ENCODE assay signal across 33 mouse cellular contexts in genomic region chr2:124727979-124728378, GRCm38 (mm10).
A peak's percentile ranks its signal among the peaks of the same experiment; 100 is the strongest.
DNase-seq lines count a peak whose midpoint lies in the region; ATAC-seq and TF ChIP-seq lines count a peak whose summit lies in the region.
"Had no signal": no experiment of that assay in that cellular context is flagged by ENCODE, and none has a peak within 500 bp of the region (broad histone marks: within the 10 kb centered on the region; RNA-seq: fewer than 3 reads in every experiment).

No protein-coding gene starts in this region.

- no peaks in the 10 kb centered on the region for H3K4me1 ChIP-seq in forebrain, postnatal 0 days (ENCODE audit: insufficient read depth)
- H3K4me1 ChIP-seq in forebrain, embryonic 16.5 days (replicated peaks; ENCODE audit: control insufficient read depth, insufficient read depth, low read length), result no peaks in the 10 kb centered on the region
- H3K4me1 ChIP-seq: embryonic facial prominence, embryonic 10.5 days; embryonic facial prominence, embryonic 13.5 days; forebrain, embryonic 13.5 days; heart, embryonic 15.5 days; intestine, embryonic 15.5 days had no signal

- no peak overlapping the region for H3K4me2 ChIP-seq in forebrain, postnatal 0 days (ENCODE audit: low read depth)
- H3K4me2 ChIP-seq in forebrain, embryonic 16.5 days (ENCODE audit: low read length), result no peak overlapping the region
- H3K4me2 ChIP-seq: embryonic facial prominence, embryonic 13.5 days; forebrain, embryonic 13.5 days; heart, embryonic 11.5 days; heart, embryonic 15.5 days; hindbrain, embryonic 13.5 days; intestine, embryonic 15.5 days had no signal

- DNase-seq in forebrain, postnatal 0 days, result no peak
- DNase-seq in layer of hippocampus, adult 11-12 months (ENCODE audit: low spot score), result peak; percentile 18
- no peak for DNase-seq in layer of hippocampus, postnatal 36 days
- peak; percentile 47 for DNase-seq in layer of hippocampus, adult 9-11 months
- no peak for DNase-seq in layer of hippocampus, postnatal 25 days (ENCODE audit: extremely low spot score in 1 of 2, low spot score in 1 of 2)
- DNase-seq in brain, adult 2 months (ENCODE audit: low read depth, low spot score), result peak; percentile 53
- DNase-seq in gastrocnemius, adult 18-20 months (ENCODE audit: low spot score), result no peak
- DNase-seq: adrenal gland, postnatal 10 days; adrenal gland, postnatal 36 days; B cell, adult 2 months; cerebellum, adult 11-12 months; cerebellum, adult 8-10 months; cerebellum, postnatal 10 days; cerebellum, postnatal 36 days; embryo, embryonic 11 days; gastrocnemius, postnatal 10 days; gastrocnemius, postnatal 36 days; heart, postnatal 10 days; heart, postnatal 36 days had no signal

- ATAC-seq in forebrain, postnatal 0 days, result peak; percentile 69
- no peak for ATAC-seq in forebrain, embryonic 16.5 days
- ATAC-seq: forebrain, embryonic 13.5 days; hindbrain, embryonic 16.5 days; intestine, embryonic 15.5 days; Patski had no signal

- no peaks in the 10 kb centered on the region for H3K27me3 ChIP-seq in forebrain, postnatal 0 days (ENCODE audit: insufficient read depth, low read length)
- H3K27me3 ChIP-seq in forebrain, embryonic 16.5 days (replicated peaks; ENCODE audit: control insufficient read depth, insufficient read depth, low read length), result no peaks in the 10 kb centered on the region
- H3K27me3 ChIP-seq: CH12.LX; embryonic facial prominence, embryonic 13.5 days; forebrain, embryonic 13.5 days; heart, embryonic 15.5 days; hindbrain, embryonic 13.5 days; intestine, embryonic 15.5 days; Patski had no signal

- no peak overlapping the region for H3K9ac ChIP-seq in forebrain, postnatal 0 days
- H3K9ac ChIP-seq in forebrain, embryonic 16.5 days (replicated peaks; ENCODE audit: low read depth, low read length), result no peak overlapping the region
- H3K9ac ChIP-seq: embryonic facial prominence, embryonic 13.5 days; forebrain, embryonic 13.5 days; heart, embryonic 15.5 days; hindbrain, embryonic 13.5 days; intestine, embryonic 15.5 days had no signal

- no peak overlapping the region for H3K4me3 ChIP-seq in forebrain, postnatal 0 days (ENCODE audit: low read depth, low read length)
- no peak overlapping the region for H3K4me3 ChIP-seq in forebrain, embryonic 16.5 days (replicated peaks; ENCODE audit: low read length)
- H3K4me3 ChIP-seq: embryonic facial prominence, embryonic 10.5 days; embryonic facial prominence, embryonic 13.5 days; erythroblast, embryonic 14.5 days; forebrain, embryonic 13.5 days; heart, embryonic 15.5 days; hindbrain, embryonic 10.5 days; hindbrain, embryonic 13.5 days; intestine, embryonic 15.5 days had no signal

- WGBS in forebrain, postnatal 0 days, result 78% methylated on average over 5 of the region's 5 CpGs
- 77% methylated on average over 5 of the region's 5 CpGs for WGBS in forebrain, embryonic 16.5 days

- no peaks in the 10 kb centered on the region for H3K9me3 ChIP-seq in forebrain, postnatal 0 days (ENCODE audit: low read length)
- H3K9me3 ChIP-seq in forebrain, embryonic 16.5 days (ENCODE audit: control insufficient read depth, low read length), result no peaks in the 10 kb centered on the region
- H3K9me3 ChIP-seq: embryonic facial prominence, embryonic 10.5 days; embryonic facial prominence, embryonic 13.5 days; forebrain, embryonic 13.5 days; heart, embryonic 15.5 days; hindbrain, embryonic 10.5 days; hindbrain, embryonic 13.5 days; intestine, embryonic 15.5 days had no signal

- no peak overlapping the region for H3K27ac ChIP-seq in forebrain, postnatal 0 days (ENCODE audit: low read depth, low read length)
- no peak overlapping the region for H3K27ac ChIP-seq in forebrain, embryonic 16.5 days (ENCODE audit: low read length)
- H3K27ac ChIP-seq: embryonic facial prominence, embryonic 10.5 days; embryonic facial prominence, embryonic 13.5 days; forebrain, embryonic 13.5 days; heart, embryonic 15.5 days; hindbrain, embryonic 10.5 days; hindbrain, embryonic 13.5 days; intestine, embryonic 15.5 days had no signal

- H3K36me3 ChIP-seq in forebrain, postnatal 0 days (ENCODE audit: insufficient read depth), result no peaks in the 10 kb centered on the region
- no peaks in the 10 kb centered on the region for H3K36me3 ChIP-seq in forebrain, embryonic 16.5 days (ENCODE audit: control insufficient read depth, insufficient read depth)
- H3K36me3 ChIP-seq: embryonic facial prominence, embryonic 10.5 days; embryonic facial prominence, embryonic 13.5 days; G1E; heart, embryonic 15.5 days; hindbrain, embryonic 10.5 days; hindbrain, embryonic 13.5 days; intestine, embryonic 15.5 days had no signal

- TF ChIP-seq CTCF in forebrain, postnatal 0 days (IDR thresholded peaks at IDR 0.05; ENCODE audit: low read depth), result no peak

Comparison
In these comparisons a context has a peak if more than half of its experiments do, and no peak if none do; other contexts are left out.
1. DNase-seq: peak in layer of hippocampus, adult 11-12 months (single experiment), layer of hippocampus, adult 9-11 months (single experiment) and brain, adult 2 months (single experiment); none in forebrain, postnatal 0 days (single experiment), layer of hippocampus, postnatal 36 days (0 of 2), layer of hippocampus, postnatal 25 days (0 of 2) and gastrocnemius, adult 18-20 months (single experiment).